Mouse (Mus musculus): ENCODE results near the gene Chil4.
"Not testable (repeated sequence)": the region's sequence is repeated elsewhere in the genome, so short reads cannot be mapped to it uniquely, and the experiment has no call there.

DNA sequence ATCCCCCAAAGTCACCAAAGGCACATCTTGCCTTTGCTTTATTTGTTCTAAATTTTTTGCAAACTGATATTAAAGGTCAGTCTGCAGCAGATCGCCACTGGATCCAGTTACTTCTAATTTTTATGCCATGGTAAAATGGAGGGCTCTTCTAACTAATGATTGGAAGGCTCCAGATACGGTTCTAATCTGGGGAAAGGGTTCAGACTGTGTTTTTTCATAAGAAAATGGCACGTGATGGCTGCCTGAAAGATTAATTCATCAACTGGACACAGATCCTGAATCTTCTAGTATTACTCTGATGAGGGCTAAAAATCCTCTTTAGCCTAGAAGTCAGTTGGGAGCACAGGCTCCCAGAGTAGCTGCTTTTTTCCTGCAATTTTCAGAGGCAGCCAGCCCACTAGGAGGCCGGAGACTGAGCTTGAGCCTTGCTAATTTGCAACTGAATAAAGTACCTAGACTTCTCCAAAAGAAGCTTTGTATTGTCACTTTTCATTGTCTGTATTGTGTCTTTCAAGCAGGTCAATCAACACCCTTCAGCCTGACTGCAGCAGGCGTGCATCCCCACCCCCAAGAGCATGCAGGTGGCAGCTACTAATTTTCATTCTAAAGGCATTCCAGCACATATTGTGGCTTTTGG lies 31.6 kb upstream of the Chil4 start:
- TF ChIP-seq CTCF (IDR thresholded peaks at IDR 0.05; ENCODE audit: borderline replicate concordance, insufficient read depth, low read length); POLR2A (IDR thresholded peaks at IDR 0.05; ENCODE audit: low read depth, low read length): not testable (repeated sequence)

All from embryonic fibroblast, embryonic 13.5 days (primary cell).